Mouse (Mus musculus): Measurements from ENCODE around the gene Tmtc2.

GRCm38 (mm10) chr10:105486977-105487376 is 87.3 kb downstream of the Tmtc2 start:
- no peak for TF ChIP-seq CTCF (IDR thresholded peaks at IDR 0.05; ENCODE audit: borderline replicate concordance, extremely low read depth, insufficient read depth, insufficient read length)
- no peak for TF ChIP-seq POLR2A (IDR thresholded peaks at IDR 0.05; ENCODE audit: borderline replicate concordance, extremely low read depth, insufficient read depth, insufficient read length, poor library complexity, severe bottlenecking)
